Mouse (Mus musculus) NIH3T3 (cell line): Measurements from ENCODE around the gene Slc6a20b.

ENCODE experiments used
- DNase-seq: peaks from one replicate; pipeline ENCODE4 v3.0.0-alpha.2; 2012; ENCODE audit warnings: low read depth

Gene Slc6a20b

DNA sequence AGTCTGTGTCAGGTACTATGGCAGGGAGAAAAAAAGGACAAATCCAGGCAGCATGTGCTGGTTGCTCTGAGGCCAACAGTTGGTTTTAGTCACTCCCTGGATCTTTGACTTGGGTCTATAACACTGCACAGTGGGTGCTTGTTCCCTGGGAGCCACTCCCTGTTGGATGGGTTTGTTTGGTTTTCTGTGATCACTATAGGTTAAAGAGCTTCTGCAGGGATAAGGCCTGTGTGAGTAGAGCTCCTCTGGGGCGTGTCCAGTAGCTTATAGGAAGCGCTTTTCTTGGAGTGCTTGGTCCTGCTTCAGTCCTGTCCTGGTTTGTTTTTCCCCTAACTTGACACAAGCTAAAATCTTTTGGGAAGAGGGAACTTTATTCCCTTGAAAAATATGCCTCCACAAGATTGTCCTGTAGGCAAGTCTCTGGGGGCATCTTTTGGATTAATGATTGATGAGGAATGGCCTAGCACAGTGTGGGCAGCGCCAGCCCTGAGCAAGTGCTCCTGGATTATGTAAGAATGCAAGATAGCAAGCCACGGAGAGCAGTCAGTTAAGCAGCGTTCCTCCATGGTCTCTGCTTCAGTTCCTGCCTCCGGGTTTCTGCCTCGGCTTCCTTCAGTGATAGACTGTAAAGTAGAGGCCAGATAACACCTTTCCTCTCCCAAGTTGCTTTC lies 43.0 kb downstream of the Slc6a20b start:
- DNase-seq: no peak

GRCm38 (mm10) chr9:123577360-123578192 lies 54.8 kb downstream of the Slc6a20b start:
- no peak for DNase-seq

- DNase-seq: no peak
Observed at GRCm38 (mm10) chr9:123554599-123554998, 77.8 kb downstream of the Slc6a20b start.
